Mouse (Mus musculus): ENCODE measurements at regions not wholly inside any gene's neighbourhood (a gene's known extent, or its start where the extent isn't known, plus 50 kb on each side); places are given as distances from the start of the nearest gene placed in this dataset.
"Not testable (repeated sequence)": the region's sequence is repeated elsewhere in the genome, so short reads cannot be mapped to it uniquely, and the experiment has no call there.

DNA sequence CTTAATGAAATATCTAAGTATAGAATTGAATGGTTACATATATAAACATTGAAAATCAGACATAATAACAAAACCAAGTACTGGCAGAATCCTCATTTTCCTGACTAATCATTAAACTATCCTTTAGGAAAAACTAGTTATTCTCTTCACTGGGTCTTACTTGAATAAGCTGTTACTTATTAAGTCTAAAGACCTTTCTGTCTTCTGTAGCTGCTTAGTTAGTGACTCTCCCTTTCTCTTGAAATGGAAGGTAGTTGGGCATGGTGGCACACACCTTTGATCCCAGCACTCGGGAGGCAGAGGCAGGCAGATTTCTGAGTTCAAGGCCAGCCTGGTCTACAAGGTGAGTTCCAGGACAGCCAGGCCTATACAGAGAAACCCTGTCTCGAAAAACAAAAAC, 135.9 kb upstream of the Abcb5 start:
- ATAC-seq (replicated peaks; ENCODE audit: poor library complexity, severe bottlenecking): not testable (repeated sequence)

DNA sequence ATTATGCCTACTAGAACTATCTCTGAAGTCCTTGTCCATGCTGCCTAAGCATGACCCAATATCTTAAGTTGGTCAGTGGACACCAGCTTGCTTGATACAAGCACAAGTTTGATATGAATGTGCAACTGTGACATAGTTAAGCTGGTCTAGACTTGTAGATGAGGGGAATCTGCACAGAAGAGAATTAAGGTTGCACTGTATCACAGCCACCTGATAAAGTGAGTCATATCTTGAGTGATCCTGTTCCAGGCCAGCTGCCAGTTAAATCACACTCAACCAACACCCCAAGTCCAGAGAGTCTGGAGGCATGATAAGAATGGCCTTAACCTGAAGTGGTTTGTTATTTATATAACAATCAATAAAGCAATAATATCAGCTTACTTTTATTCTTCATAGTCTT, 133.5 kb upstream of the Abcb5 start:
- ATAC-seq (replicated peaks; ENCODE audit: poor library complexity, severe bottlenecking): no peak

DNA sequence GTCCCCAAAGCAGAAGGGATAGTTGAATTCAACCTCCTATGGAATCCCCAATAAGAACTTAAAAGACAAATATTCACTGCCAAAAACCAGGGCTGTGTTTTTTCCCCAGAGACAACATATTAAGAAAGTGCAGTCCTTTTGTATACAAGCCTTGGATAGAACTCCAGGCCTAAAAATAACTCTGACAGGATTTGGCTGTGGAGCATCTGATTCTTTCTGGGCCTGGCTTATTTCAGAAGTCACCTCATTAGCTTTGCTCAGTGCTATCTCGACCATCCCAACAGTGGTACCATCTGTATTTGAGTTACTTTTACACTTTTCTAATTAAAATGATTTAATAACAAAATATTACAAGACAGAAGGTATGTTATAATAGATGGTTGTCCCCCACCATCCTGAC, 131.6 kb upstream of the Abcb5 start:
- no peak for ATAC-seq (replicated peaks; ENCODE audit: poor library complexity, severe bottlenecking)

DNA sequence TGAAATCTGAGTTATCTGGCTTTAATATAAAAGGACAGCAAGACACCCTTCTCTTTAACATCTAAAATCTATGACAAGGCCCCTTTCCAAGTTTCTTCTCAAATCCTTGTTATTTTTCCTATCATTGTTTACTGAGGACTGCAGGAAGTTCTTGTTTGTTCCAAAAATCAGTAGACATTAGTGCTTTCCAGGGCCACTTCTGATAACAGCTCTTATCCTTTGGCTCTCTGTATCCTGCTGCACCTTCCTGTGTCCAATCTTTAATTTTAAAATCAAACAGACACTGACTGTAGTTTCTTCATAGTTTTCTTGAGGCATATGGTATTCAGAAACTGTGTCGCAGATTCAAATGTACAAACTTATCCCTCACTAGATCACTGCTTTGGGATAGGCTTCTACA, 128.1 kb upstream of the Abcb5 start:
- no peak for ATAC-seq (replicated peaks; ENCODE audit: poor library complexity, severe bottlenecking)

DNA sequence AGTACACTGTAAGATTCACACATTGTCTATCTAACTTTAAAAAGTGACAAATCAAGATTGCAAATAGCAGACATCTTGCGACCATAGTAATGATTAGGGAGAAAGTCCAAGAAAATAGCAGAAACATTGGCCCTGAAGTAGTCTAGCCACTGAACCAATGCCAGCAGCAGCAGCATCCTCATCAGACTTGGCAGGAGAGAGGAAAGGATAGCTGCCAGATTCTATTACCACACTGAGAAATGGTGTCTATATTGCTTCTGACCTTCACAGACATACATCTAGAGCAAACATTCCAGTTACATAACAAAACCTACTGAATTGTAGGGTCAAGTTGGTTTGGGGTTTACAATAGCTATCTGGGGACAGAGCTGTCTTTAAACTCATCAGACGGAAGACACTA, 127.2 kb upstream of the Abcb5 start:
- ATAC-seq (replicated peaks; ENCODE audit: poor library complexity, severe bottlenecking): no peak

DNA sequence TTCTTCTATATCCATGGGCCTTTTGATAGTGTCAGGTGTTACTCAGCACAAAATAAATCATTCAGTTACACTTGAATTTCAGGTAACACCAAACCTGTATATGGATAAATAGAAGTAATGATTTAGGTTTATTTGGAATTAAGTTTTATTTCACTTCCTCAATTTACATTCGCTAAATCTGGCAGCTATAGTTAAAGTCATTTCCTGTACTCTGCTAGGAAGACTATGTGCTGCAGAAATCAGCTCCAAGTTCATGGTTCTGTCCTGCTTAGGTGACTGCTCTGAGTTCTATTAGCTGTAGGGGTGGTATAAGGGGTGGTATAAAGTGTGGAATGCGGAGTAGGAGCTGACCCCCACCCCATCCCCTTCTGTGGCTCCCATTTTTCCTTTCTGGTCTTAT, 123.1 kb upstream of the Abcb5 start:
- peak; percentile 78 for ATAC-seq (replicated peaks; ENCODE audit: poor library complexity, severe bottlenecking)

DNA sequence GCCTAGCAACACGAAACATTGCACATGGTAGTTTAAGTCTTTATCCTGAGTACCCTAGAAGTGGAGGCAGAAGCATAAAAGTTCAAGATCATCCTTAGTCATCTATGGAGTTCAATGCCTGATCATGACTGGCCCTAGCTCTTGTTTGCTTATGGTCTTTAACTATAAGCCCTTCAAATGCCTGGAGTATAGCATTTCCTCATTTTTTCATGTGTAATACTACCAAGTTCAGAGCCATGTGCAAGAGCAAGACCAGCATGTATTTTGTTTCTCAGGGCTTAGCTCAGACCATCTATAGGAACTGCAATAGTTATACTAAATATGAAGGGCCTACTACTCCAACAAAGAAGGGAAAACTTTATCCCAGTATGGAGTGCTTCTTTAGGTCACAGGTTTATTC, 122.4 kb upstream of the Abcb5 start:
- peak; percentile 67 for ATAC-seq (replicated peaks; ENCODE audit: poor library complexity, severe bottlenecking)

DNA sequence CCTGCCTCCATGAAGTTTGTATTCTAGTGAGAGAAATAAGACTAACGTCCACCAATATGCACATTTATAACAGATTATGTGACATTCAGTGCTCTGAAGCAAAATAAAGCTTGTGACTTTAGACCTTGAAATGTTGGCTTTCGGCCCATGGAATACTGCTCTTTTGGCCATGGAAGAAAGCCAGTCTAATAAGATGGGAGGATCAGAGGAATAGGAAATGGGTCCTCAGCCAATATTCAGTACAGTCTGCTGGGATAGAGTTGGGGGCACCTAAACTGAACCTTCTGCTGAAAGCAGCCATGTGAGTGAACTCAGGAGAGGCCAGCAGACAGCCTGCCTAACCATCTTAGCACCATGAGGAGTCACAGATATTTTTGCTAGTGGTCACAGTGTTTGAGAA, 118.6 kb upstream of the Abcb5 start:
- ATAC-seq (replicated peaks; ENCODE audit: poor library complexity, severe bottlenecking): no peak

DNA sequence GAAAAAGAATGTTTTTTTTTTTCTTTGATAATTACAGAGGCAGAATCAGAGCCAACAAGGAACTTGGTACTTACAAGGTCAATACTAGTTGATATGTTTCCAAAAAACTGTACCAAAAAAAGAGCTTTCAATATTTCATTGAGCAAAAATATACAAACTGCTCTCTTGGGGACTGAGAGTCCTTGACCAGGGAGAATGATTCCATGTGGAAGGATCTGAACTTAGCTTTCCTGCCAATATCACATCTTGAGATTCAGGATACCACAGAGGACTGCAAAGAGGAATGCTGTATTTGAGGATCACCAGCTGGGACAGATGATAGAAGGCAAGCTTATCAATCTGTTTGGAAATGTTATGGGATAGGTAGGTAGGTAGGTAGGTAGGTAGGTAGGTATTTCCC, 116.6 kb upstream of the Abcb5 start:
- no peak for ATAC-seq (replicated peaks; ENCODE audit: poor library complexity, severe bottlenecking)

DNA sequence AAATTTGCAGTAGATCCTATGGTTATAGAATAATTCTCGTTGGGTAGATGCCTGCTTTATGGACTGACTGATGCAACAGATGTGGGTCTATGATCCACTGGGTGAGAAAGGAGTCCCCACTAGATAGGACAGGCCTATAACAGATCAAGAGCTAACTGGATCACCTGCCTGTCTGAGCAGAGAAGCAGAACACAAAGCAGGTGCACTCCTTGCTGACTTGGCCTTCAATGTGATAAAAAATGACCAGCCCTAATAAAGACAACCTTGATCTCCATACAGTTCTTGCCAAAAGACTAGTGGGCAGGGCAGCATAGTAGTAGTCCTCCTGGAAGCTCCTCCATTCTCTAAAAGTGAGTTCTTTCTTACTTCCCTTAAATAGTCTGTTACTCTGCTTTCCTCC, 109.6 kb upstream of the Abcb5 start:
- peak; percentile 30; the same call in 1 of the 2 replicates for ATAC-seq (replicated peaks; ENCODE audit: poor library complexity, severe bottlenecking)

DNA sequence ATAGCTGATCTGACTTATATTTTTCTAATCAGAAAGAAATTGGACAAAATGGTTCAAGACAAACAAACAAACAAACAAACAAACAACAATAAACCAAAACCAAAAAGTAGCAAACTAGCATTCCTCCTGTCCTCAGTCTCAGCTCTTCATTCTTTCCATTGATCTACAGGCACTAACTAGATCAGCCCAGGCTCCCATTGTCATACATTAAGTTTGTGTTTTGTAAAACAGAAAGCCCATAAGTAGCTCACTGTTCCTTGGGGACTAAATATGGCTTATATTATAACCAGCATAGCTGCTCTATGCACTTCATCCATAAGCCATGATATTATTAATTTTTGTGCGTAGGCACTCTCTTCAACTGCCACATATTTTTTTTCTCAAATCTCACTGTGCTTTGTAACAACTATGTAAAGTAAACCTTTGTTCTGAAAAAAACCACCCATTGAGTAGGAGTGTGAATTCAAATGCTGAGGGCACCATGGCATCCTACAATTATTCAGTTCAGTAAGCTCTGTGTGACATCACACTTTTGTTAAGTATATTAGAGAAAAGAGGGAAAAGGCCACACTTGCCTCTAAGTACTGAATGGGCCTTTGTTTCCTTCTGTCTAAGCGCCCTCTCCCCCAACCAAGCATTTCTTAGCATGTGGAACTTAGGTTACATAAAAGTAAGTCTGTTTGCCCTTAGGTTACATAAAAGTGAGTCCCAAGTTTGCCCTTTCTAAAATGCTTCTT, 108.7 kb upstream of the Abcb5 start:
- ATAC-seq (replicated peaks; ENCODE audit: poor library complexity, severe bottlenecking): no peak

DNA sequence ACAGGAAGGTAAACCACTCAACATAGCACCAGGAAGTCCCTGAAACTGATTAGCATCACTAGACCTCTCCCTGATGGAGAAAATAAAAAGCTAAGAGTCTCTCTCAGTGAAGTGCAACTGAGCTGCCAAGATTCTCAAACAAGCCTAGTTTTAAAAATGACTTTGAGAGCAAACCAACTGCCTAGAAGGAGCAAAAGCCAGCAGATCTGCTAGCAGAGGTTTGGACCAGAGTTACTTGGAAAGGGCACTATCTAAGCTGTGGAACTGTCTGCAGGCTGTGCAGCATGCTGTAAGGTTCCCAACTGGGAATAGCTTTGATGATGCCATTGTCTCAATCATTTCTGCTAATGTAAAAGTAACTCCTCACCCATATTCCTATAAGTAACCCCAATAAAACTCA, 107.9 kb upstream of the Abcb5 start:
- ATAC-seq (replicated peaks; ENCODE audit: poor library complexity, severe bottlenecking): no peak

DNA sequence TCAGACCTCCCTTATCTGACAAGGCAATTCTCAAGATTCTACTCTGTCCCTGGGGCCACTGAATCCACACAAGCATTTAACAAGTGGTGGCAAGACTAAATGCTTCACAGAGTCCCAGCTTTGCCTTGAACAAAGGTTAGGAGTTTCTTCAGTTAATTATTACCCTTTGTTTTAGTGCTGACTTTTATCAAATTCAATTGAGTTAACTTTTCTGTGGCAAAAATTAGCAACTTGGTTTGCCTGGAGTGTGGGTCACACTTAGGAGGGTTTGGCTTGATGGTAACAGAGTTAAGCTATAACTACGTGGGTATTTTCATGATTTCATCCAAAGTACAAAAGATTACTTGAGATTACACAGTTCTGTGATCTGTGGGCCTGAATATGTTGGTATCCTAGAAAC, 104.7 kb upstream of the Abcb5 start:
- ATAC-seq (replicated peaks; ENCODE audit: poor library complexity, severe bottlenecking): no peak

DNA sequence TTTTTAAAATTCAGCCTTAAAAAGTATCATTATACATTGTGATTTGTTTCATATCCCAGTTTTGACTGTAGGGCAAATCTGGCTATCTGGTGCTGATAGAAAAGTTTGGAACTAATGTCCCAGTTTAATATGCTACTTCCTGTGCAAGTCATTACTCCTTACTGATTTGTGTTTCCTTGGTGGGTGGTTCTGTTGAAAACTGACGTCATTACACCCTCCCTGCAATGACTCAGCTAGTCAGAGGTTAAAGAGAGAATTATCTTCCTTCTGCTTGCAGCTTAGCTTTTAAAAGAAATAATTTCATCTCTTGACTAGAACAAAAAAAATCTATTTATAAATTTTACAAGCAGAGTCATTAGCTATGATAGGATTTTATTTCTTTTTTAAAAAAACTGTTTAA, 104.2 kb upstream of the Abcb5 start:
- ATAC-seq (replicated peaks; ENCODE audit: poor library complexity, severe bottlenecking): 0 out of 2 replicates have a peak, but pooled peaks have one; percentile 41

DNA sequence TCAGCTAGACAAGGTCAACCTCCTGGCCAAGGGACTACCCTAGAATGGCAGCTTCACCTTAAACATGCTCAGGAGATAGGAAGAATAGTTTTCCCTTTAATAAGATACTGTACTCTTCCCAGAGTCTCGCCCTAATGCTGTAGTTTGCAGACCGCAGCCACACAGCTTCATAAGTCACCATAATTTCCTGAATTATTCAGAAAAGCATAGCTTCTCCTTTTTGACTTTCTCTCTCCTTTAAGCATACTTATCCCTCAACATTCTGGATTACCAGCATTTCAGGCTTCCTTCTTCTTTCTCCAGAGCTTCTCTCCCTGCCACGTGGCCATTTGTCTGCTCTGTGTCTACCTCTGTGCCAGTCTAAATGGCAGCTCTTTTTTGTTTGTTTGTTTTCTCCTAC, 103.5 kb upstream of the Abcb5 start:
- ATAC-seq (replicated peaks; ENCODE audit: poor library complexity, severe bottlenecking): peak; percentile 85

DNA sequence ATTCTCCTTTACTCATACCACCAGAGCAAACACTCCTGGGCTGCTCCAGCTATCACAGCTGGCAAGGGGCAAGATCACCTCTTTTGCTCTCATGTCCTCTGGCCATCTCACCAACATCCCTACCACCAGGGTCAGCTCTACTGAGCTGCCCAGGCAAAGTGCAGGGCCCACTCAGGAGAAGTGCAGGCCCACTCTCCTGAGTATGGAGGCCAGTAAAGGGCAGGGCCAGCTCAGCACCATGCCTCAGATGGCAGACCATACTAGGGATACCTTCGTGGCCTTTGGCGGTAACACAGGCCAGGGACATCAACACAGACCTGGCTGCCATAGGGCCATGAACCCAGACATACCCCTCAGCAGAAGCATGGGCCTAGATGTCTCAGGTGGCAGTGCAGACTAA, 101.9 kb upstream of the Abcb5 start:
- no peak for ATAC-seq (replicated peaks; ENCODE audit: poor library complexity, severe bottlenecking)

DNA sequence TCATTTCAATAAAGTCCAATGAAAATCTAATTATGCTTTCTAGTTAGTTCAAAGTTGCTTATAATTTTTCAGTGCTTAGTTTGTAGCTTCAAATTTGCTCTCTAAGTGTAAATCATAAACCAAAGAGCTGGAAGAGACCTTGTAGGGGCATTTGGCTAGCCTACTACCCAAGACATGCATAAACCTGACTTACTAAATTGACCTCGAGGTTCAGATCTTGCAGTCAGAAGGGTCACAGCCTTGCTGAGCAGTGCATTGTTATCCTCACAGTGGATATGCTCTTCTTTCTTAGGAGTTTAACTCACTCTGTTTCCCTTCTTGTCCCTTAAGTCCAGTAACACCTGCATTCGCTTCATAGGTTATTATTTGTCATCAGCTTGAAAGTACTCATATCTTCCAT, 96.7 kb upstream of the Abcb5 start:
- ATAC-seq (replicated peaks; ENCODE audit: poor library complexity, severe bottlenecking): no peak

DNA sequence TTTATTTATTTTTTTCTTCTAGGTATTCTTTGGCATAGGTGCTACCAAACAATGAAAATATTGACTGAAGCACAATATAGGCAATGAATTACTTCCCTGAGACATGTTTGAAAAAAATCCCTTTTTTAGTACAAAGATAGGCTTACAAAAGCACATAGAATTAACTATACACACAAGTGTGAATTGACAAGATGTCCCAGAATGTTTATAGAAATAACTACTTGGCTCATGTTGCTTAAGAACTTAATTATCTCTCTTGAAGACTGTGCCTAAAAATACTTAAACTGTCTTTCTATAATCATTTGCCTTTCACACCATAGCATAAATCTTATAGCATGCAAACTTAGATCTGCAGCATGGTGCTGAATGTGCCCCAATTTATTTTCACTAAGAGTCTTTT, 96.3 kb upstream of the Abcb5 start:
- no peak for ATAC-seq (replicated peaks; ENCODE audit: poor library complexity, severe bottlenecking)

DNA sequence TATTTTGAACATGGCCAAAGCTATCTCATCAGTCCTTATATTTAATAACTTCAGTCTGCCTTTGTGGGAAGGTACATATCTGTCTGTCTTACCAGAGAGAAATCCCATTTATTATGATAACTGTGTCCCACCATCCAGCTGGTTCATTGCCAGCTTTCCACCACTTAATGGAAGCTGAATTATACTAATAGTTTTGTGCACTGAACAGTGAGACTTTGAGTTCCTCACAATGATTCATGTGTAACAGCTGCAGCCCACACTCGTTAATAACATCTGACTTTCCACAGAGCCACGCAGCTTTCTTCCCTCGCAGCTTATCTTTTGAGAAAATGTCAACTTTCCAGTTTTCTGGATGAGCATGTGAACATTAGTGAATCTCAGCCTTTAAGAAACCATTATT, 88.3 kb upstream of the Abcb5 start:
- ATAC-seq (replicated peaks; ENCODE audit: poor library complexity, severe bottlenecking): no peak

DNA sequence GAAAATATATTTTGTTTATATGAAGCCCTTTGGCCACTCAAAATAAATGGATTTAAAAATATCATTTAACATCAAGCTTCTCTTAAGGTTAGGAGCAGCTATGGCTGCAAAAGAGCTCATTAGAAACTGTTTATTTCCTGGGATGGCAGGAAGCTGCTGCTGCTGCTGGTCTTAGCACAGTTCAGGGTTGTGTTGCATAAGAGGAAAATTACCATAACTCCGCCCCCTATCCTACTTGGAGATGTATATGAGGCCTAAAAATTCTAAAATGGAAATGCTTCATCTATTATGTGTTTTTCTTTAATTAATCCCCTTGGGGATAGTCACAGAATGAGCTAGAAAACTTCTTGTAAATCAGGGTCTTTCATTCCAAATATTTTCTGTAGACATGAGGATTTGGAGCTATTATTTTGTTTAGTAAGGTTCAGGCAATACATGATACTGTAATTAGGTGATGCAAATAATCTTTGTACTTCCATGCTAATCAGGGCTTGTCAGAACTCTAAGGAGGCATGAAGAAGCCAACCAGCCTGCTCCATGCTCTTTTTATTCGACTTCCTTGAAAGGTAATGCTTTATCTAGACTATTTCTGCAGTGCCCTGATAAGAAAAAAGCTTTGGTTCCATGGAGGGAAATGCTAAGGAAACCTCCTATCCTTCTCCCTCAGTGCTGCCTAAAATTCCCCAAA, 85.6 kb upstream of the Abcb5 start:
- peak; percentile 89 for ATAC-seq (replicated peaks; ENCODE audit: poor library complexity, severe bottlenecking)

DNA sequence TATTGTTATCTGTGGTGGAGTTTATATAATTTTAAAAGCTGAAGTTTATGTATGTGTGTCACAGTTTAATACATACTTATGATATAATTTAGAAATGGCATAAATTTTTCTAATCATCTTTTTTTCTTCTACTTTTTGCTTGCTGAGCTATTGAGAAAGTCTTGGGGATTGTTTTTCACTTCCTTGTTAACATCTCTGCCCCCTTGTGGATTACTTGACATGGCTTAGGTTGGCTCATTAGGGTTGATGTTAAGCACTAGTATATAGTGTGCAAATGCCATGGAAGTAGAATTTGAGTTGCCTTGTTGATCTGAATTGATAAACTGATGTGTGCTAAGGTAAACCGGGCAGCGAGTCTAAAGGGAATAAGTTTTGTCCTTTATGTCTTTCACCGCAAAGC, 72.1 kb upstream of the Abcb5 start:
- peak; percentile 72 for ATAC-seq (replicated peaks; ENCODE audit: poor library complexity, severe bottlenecking)

DNA sequence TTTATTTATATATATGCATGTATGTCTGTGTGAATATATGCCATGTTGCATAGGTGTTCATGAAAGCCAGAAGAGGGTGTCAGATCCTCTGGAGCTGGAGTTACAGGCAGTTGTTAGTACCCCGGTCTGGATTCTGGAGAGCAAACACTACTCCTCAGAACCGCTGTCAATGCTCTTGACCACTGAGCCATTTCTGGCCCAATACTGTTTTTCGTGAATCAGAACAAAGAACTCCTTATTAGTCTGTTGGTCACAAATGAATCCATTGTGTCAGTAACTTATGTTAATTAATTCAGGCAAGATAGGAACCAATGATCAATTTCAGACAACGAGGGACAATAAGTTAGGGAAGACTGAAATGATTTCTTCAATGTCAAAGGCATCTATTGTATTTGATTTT, 68.6 kb upstream of the Abcb5 start:
- no peak for ATAC-seq (replicated peaks; ENCODE audit: poor library complexity, severe bottlenecking)
